Mouse (Mus musculus) forebrain, embryonic 16.5 days (tissue): ENCODE measurements around the gene Gmds. TPM values are rescaled to one million over a fixed set of nuclear protein-coding genes. Genes with fewer than 3 reads are reported as not detected.

Experiments used
- ATAC-seq: fragments of 200-750 bp; cut with Nextera tagmentation; 2 replicates; pipeline ENCODE4 v1.8.0; 2017; ENCODE audit warnings: mild to moderate bottlenecking, moderate library complexity
- H3K27ac ChIP-seq: fragments of 300-500 bp; sonication (generic); 2 replicates; pipeline ENCODE4 v1.5.1; 2014; ENCODE audit warnings: low read length, control low read depth
- H3K27me3 ChIP-seq: fragments of 300-500 bp; sonication (generic); replicated peaks from 2 replicates; pipeline ENCODE4 v1.6.1; 2014; ENCODE audit warnings: low read length; ENCODE audit not compliant: control insufficient read depth, insufficient read depth
- H3K36me3 ChIP-seq: fragments of 300-500 bp; sonication (generic); 2 replicates; pipeline ENCODE4 v1.6.1; 2014; ENCODE audit not compliant: control insufficient read depth, insufficient read depth
- H3K4me1 ChIP-seq: fragments of 300-500 bp; sonication (generic); replicated peaks from 2 replicates; pipeline ENCODE4 v1.6.1; 2014; ENCODE audit warnings: low read length; ENCODE audit not compliant: control insufficient read depth, insufficient read depth
- H3K4me2 ChIP-seq: fragments of 300-500 bp; sonication (generic); 2 replicates; pipeline ENCODE4 v1.6.1; 2014; ENCODE audit warnings: mild to moderate bottlenecking, low read length, control low read depth
- H3K4me3 ChIP-seq: fragments of 300-500 bp; sonication (generic); replicated peaks from 2 replicates; pipeline ENCODE4 v1.5.1; 2014; ENCODE audit warnings: mild to moderate bottlenecking, low read length, control low read depth
- H3K9ac ChIP-seq: fragments of 300-500 bp; sonication (generic); replicated peaks from 2 replicates; pipeline ENCODE4 v1.6.1; 2014; ENCODE audit warnings: low read depth, low read length, control low read depth
- H3K9me3 ChIP-seq: fragments of 300-500 bp; sonication (generic); 2 replicates; pipeline ENCODE4 v1.6.1; 2016; ENCODE audit warnings: low read length; ENCODE audit not compliant: control insufficient read depth
- WGBS: fragments of 180-500 bp; shearing (Covaris S2); extraction: QIAGEN DNeasy Blood & Tissue Kit; methylation state at CpG from one replicate; pipeline ENCODE4 v1.1.7; 2014; 5-methylcytosine and 5-hydroxymethylcytosine counted together
- polyA plus RNA-seq: library from polyadenylated mRNA; unstranded; fragments of >200 nt; fragmentation: Nextera tagmentation; extraction: Ambion mirVana; gene quantifications from 2 replicates; pipeline ENCODE4 v1.2.1, GENCODE M21; 2015

Gene Gmds
- polyA plus RNA-seq, 1 experiment from 2014 or later = 35.8 TPM

GRCm38 (mm10) chr13:31812701-31813100 is 525.8 kb downstream of the Gmds start:
- Histone ChIP-seq H3K27ac (no peak overlapping the region), H3K4me2 (no peak overlapping the region), H3K9me3 (no peaks in the 10 kb centered on the region), H3K27me3 (peaks cover 60% of the 10 kb centered on the region), H3K4me3 (no peak overlapping the region), H3K9ac (no peak overlapping the region), H3K36me3 (no peaks in the 10 kb centered on the region), H3K4me1 (peaks cover 14% of the 10 kb centered on the region)
- no peak for ATAC-seq
- 60% methylated on average over 2 of the region's 2 CpGs for WGBS

- no peaks in the 10 kb centered on the region for H3K36me3 ChIP-seq
- 10% methylated on average over 35 of the region's 44 CpGs for WGBS
- H3K27ac ChIP-seq = no peak overlapping the region
- H3K4me1 ChIP-seq = peaks cover 24% of the 10 kb centered on the region
- peak overlapping the region; percentile 44 for H3K4me2 ChIP-seq
- H3K4me3 ChIP-seq = peak overlapping the region; percentile 30
- no peaks in the 10 kb centered on the region for H3K9me3 ChIP-seq
- H3K9ac ChIP-seq = no peak overlapping the region; the same call in 1 of the 2 replicates
- ATAC-seq = no peak
- H3K27me3 ChIP-seq = peaks cover 54% of the 10 kb centered on the region
Observed at GRCm38 (mm10) chr13:31811542-31812021, 527.0 kb downstream of the Gmds start.

GRCm38 (mm10) chr13:31810693-31811541 is 527.6 kb downstream of the Gmds start:
- Histone ChIP-seq H3K4me2 (peak overlapping the region; percentile 44), H3K9ac (peak overlapping the region; percentile 27), H3K36me3 (no peaks in the 10 kb centered on the region), H3K9me3 (no peaks in the 10 kb centered on the region), H3K27me3 (peaks cover 54% of the 10 kb centered on the region), H3K4me3 (peak overlapping the region; percentile 30), H3K27ac (no peak overlapping the region), H3K4me1 (peaks cover 31% of the 10 kb centered on the region)
- under 1% methylated on average over 55 of the region's 65 CpGs for WGBS
- no peak for ATAC-seq

- Histone ChIP-seq H3K27me3 (peaks cover 54% of the 10 kb centered on the region), H3K4me1 (peaks cover 33% of the 10 kb centered on the region), H3K36me3 (no peaks in the 10 kb centered on the region), H3K4me3 (peak overlapping the region; percentile 30), H3K27ac (no peak overlapping the region), H3K9me3 (no peaks in the 10 kb centered on the region), H3K9ac (no peak overlapping the region), H3K4me2 (no peak overlapping the region)
- ATAC-seq = no peak
- WGBS = 2% methylated on average over 9 of the region's 9 CpGs
Observed at GRCm38 (mm10) chr13:31810375-31810692, 528.2 kb downstream of the Gmds start.

GRCm38 (mm10) chr13:31809701-31810100 is 528.8 kb downstream of the Gmds start:
- Histone ChIP-seq H3K27me3 (peaks cover 52% of the 10 kb centered on the region), H3K4me1 (peaks cover 33% of the 10 kb centered on the region), H3K4me3 (no peak overlapping the region), H3K4me2 (no peak overlapping the region), H3K9me3 (no peaks in the 10 kb centered on the region), H3K27ac (no peak overlapping the region), H3K9ac (no peak overlapping the region), H3K36me3 (no peaks in the 10 kb centered on the region)
- 9% methylated on average over 6 of the region's 6 CpGs for WGBS
- ATAC-seq = no peak

GRCm38 (mm10) chr13:31808804-31809420 is 529.6 kb downstream of the Gmds start:
- H3K27me3 ChIP-seq = peaks cover 49% of the 10 kb centered on the region
- peak overlapping the region; percentile 46 for H3K4me3 ChIP-seq
- no peaks in the 10 kb centered on the region for H3K9me3 ChIP-seq
- ATAC-seq = no peak
- no peak overlapping the region for H3K9ac ChIP-seq
- WGBS = 3% methylated on average over 16 of the region's 16 CpGs
- H3K27ac ChIP-seq = no peak overlapping the region
- H3K36me3 ChIP-seq = no peaks in the 10 kb centered on the region
- H3K4me2 ChIP-seq = no peak overlapping the region; the same call in 1 of the 2 replicates
- H3K4me1 ChIP-seq = peaks cover 33% of the 10 kb centered on the region

GRCm38 (mm10) chr13:31808116-31808803 is 530.3 kb downstream of the Gmds start:
- Histone ChIP-seq H3K4me1 (peaks cover 33% of the 10 kb centered on the region), H3K4me3 (peak overlapping the region; percentile 46), H3K9me3 (no peaks in the 10 kb centered on the region), H3K36me3 (no peaks in the 10 kb centered on the region), H3K27ac (no peak overlapping the region), H3K9ac (peak overlapping the region; percentile 39), H3K27me3 (peaks cover 46% of the 10 kb centered on the region), H3K4me2 (peak overlapping the region; percentile 9; the same call in 1 of the 2 replicates)
- WGBS = under 1% methylated on average over 49 of the region's 73 CpGs
- no peak for ATAC-seq

- 0% methylated on average over 28 of the region's 47 CpGs for WGBS
- H3K27me3 ChIP-seq = peaks cover 44% of the 10 kb centered on the region
- H3K4me1 ChIP-seq = peaks cover 33% of the 10 kb centered on the region
- peak overlapping the region; percentile 39 for H3K9ac ChIP-seq
- 0 out of 2 replicates have a peak overlapping the region, but pooled peaks have one; percentile 14 for H3K27ac ChIP-seq
- no peak for ATAC-seq
- H3K4me3 ChIP-seq = peak overlapping the region; percentile 46
- H3K9me3 ChIP-seq = no peaks in the 10 kb centered on the region
- H3K4me2 ChIP-seq = peak overlapping the region; percentile 75
- H3K36me3 ChIP-seq = no peaks in the 10 kb centered on the region
Observed at GRCm38 (mm10) chr13:31807736-31808115, 530.8 kb downstream of the Gmds start.
